Mouse (Mus musculus) cerebellum, adult 18-20 months (tissue): ENCODE measurements around the gene Ankrd33.

Experiments used
- DNase-seq, 2 experiments: peaks; one replicate each; pipeline ENCODE4 v3.0.0; 2021

Ankrd33 gene

GRCm38 (mm10) chr15:101148604-101149003 is 33.0 kb downstream of the Ankrd33 start:
- no peak for DNase-seq

GRCm38 (mm10) chr15:101151409-101152261 is 36.1 kb downstream of the Ankrd33 start:
- no peak for DNase-seq

GRCm38 (mm10) chr15:101154700-101155616 is 39.4 kb downstream of the Ankrd33 start:
- no peak for DNase-seq

- no peak for DNase-seq
Observed at GRCm38 (mm10) chr15:101160128-101160527, 44.6 kb downstream of the Ankrd33 start.

- no peak for DNase-seq
Observed at GRCm38 (mm10) chr15:101160591-101160990, 45.0 kb downstream of the Ankrd33 start.

- DNase-seq, result no peak
Observed at GRCm38 (mm10) chr15:101161534-101161933, 46.0 kb downstream of the Ankrd33 start.

GRCm38 (mm10) chr15:101163056-101163458 is 47.5 kb downstream of the Ankrd33 start:
- no peak for DNase-seq

GRCm38 (mm10) chr15:101163854-101164253 is 48.3 kb downstream of the Ankrd33 start:
- DNase-seq, result no peak

- DNase-seq, result no peak
Observed at GRCm38 (mm10) chr15:101164291-101164690, 48.7 kb downstream of the Ankrd33 start.

GRCm38 (mm10) chr15:101165658-101166437 is 50.3 kb downstream of the Ankrd33 start:
- peak; percentile 45 to 47 for DNase-seq

- DNase-seq, result no peak
Observed at GRCm38 (mm10) chr15:101167553-101167952, 52.0 kb downstream of the Ankrd33 start.
